Mouse (Mus musculus): ENCODE results near the gene Ltbp4. TPM values are rescaled to one million over a fixed set of nuclear protein-coding genes. Genes with fewer than 3 reads are reported as not detected.

Ltbp4 gene
- polyA plus RNA-seq, 1 experiment = 77.5 TPM

DNA sequence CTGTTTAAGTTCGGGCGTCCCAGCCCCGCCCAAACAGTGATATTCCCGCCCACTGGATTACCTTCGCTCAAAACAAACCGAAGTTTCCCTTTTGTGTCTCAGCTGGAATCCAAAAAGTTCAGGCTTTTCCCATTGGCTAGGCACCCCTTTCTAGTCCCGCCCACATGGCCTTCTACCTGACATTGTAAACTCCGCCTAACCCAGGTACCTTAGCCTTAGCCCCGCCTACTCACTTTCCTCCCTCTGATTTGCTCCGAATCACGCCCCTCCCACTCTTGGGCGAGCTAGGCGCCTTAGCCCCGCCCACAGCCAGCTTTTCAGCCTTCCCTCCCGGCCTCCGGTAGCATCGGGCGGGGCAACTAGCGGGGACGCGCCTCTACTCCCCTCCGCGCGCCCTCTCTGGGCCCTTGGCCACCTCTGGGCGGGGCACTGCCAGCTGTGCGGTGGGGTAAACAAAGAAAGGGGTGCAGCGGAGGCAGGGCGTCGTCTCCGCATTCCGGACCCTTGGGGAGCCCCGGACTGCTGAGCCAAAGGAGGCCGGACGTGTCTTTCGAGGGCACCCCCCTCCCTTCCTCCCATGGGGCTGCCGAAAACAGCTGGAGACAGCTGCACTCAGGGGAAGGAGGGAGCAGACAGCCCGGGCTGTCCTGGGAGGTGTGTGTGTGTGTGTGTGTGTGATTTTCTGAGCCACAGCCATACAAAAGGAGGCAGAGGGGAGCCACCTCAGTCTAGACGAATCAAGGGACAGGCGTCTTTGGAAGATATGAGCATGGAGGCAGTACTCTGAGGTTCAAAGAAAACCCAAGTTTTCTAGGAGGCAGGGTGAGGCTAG is 6.6 kb downstream of the Ltbp4 start:
- no peaks in the 10 kb centered on the region for H3K36me3 ChIP-seq (ENCODE audit: control insufficient read depth, insufficient read depth, low read length)
- H3K27me3 ChIP-seq (ENCODE audit: control insufficient read depth, insufficient read depth, low read length) = peaks cover 29% of the 10 kb centered on the region
- DNase-seq = peak; percentile 85
- H3K4me1 ChIP-seq (replicated peaks; ENCODE audit: control insufficient read depth, insufficient read depth, low read length) = peaks cover 36% of the 10 kb centered on the region
- H3K27ac ChIP-seq (ENCODE audit: control insufficient read depth, insufficient read depth, low read length) = no peak overlapping the region
- under 1% methylated on average over 39 of the region's 39 CpGs for WGBS
- TF ChIP-seq POLR2A (IDR thresholded peaks at IDR 0.05; ENCODE audit: control insufficient read depth, extremely low read depth, insufficient read depth, low read length, poor library complexity) (no peak), CTCF (IDR thresholded peaks at IDR 0.05; ENCODE audit: borderline replicate concordance, control insufficient read depth, extremely low read depth, insufficient read depth, low read length, poor library complexity) (no peak)
- H3K4me3 ChIP-seq (ENCODE audit: control insufficient read depth, insufficient read depth, low read length) = peak overlapping the region; percentile 45

DNA sequence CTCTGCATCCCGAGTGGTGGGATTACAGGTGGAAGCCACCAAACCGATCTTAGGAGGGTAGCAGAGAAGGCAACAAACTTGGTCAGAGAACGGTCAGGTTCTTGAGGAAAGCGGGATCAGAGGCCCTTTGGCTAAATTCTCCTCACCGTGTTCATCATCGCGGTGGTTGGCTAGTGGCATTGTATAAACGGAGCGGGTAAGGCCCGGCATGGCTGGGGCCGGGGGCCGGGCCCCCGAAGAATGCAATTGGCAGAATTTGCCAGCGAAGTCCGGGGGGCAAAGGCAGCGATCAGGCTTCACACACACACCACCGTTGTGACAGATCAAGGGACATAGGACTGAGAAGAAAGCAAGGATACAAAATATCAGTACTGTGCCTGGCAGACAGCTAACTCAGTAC is 7.5 kb downstream of the Ltbp4 start:
- Histone ChIP-seq H3K27me3 (ENCODE audit: control insufficient read depth, insufficient read depth, low read length) (peaks cover 29% of the 10 kb centered on the region), H3K4me1 (replicated peaks; ENCODE audit: control insufficient read depth, insufficient read depth, low read length) (peaks cover 42% of the 10 kb centered on the region), H3K36me3 (ENCODE audit: control insufficient read depth, insufficient read depth, low read length) (no peaks in the 10 kb centered on the region), H3K4me3 (ENCODE audit: control insufficient read depth, insufficient read depth, low read length) (no peak overlapping the region), H3K27ac (ENCODE audit: control insufficient read depth, insufficient read depth, low read length) (no peak overlapping the region)
- WGBS = 26% methylated on average over 17 of the region's 17 CpGs
- DNase-seq = no peak
- TF ChIP-seq CTCF (IDR thresholded peaks at IDR 0.05; ENCODE audit: borderline replicate concordance, control insufficient read depth, extremely low read depth, insufficient read depth, low read length, poor library complexity) = no peak

DNA sequence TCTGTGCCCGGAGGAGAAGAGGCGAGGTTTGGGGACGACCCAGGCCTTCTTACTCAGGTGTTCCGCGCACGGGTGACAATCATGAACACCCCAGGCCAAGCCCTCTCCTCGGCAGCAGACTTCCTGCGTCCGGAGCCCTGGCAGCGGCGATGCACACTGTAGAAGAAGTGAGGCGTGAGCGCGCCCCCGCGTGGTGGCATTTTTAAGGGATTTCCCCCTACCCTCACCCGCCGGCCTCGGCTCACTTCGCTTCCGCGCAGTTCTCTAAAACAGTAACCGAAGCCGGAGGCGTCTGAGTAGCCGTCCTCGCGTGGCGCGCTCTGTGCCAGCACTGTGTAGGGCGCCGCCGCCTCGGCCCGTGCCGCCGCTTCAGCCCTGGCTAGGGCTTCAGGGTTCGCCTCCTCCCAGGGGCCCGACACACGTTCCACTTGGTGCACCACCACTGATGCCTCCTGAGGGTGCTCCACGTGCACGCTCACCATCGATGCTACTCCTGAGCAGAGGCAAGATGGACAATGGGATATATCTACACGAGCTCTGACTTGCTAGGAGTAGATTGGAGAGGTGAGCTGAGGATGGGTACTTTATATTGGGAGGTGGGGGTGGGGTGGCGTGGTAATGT is 8.1 kb downstream of the Ltbp4 start:
- TF ChIP-seq POLR2A (IDR thresholded peaks at IDR 0.05; ENCODE audit: control insufficient read depth, extremely low read depth, insufficient read depth, low read length, poor library complexity) (no peak), CTCF (IDR thresholded peaks at IDR 0.05; ENCODE audit: borderline replicate concordance, control insufficient read depth, extremely low read depth, insufficient read depth, low read length, poor library complexity) (peak; percentile 88)
- Histone ChIP-seq H3K36me3 (ENCODE audit: control insufficient read depth, insufficient read depth, low read length) (no peaks in the 10 kb centered on the region), H3K27me3 (ENCODE audit: control insufficient read depth, insufficient read depth, low read length) (peaks cover 27% of the 10 kb centered on the region), H3K4me3 (ENCODE audit: control insufficient read depth, insufficient read depth, low read length) (0 out of 2 replicates have a peak overlapping the region, but pooled peaks have one; percentile 3), H3K27ac (ENCODE audit: control insufficient read depth, insufficient read depth, low read length) (no peak overlapping the region), H3K4me1 (replicated peaks; ENCODE audit: control insufficient read depth, insufficient read depth, low read length) (peaks cover 42% of the 10 kb centered on the region)
- DNase-seq = peak; percentile 92
- WGBS = 5% methylated on average over 45 of the region's 45 CpGs

DNA sequence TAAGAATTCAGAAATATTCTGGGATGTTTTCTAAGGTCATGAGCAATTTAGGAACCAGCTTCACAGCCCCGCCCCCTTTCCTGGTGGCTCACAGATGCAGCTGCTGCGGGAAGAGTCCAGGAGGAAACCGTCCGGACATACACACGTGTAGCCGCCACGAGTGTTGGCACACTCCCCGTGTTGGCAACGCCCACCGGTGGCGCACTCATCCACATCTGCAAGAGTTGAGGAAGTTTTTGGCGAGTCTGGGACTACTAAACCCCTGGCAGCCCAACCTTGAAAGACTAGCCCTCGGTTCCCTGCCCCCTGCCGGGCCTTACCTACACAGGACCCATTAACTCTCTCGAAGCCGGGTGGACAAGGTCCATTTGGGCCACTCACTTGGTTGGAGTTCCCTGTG is 8.8 kb downstream of the Ltbp4 start:
- Histone ChIP-seq H3K27me3 (ENCODE audit: control insufficient read depth, insufficient read depth, low read length) (peaks cover 22% of the 10 kb centered on the region), H3K27ac (ENCODE audit: control insufficient read depth, insufficient read depth, low read length) (no peak overlapping the region), H3K36me3 (ENCODE audit: control insufficient read depth, insufficient read depth, low read length) (no peaks in the 10 kb centered on the region), H3K4me3 (ENCODE audit: control insufficient read depth, insufficient read depth, low read length) (no peak overlapping the region), H3K4me1 (replicated peaks; ENCODE audit: control insufficient read depth, insufficient read depth, low read length) (peaks cover 42% of the 10 kb centered on the region)
- WGBS = 28% methylated on average over 16 of the region's 16 CpGs
- no peak for DNase-seq
- no peak for TF ChIP-seq CTCF (IDR thresholded peaks at IDR 0.05; ENCODE audit: borderline replicate concordance, control insufficient read depth, extremely low read depth, insufficient read depth, low read length, poor library complexity)
- TF ChIP-seq POLR2A (IDR thresholded peaks at IDR 0.05; ENCODE audit: control insufficient read depth, extremely low read depth, insufficient read depth, low read length, poor library complexity) = no peak

DNA sequence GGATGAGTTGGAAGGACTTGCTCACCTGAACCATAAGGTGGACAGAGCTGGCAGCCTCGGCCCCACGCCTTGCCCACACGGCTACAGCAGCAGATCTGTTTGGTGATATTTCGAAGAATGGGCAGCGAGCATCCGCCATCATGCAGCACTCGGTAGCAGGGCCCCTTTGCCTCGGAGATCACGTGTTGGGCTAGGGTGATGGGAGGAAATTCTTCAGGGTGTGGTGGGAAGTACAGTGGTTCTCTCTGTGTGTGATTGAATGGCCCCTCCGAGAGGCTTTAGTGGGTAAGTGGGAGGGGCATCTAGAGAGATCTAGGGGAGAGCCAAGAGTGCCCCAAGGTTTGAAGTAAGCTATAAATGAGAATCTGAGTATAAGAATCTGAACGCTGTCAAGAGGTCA is 9.3 kb downstream of the Ltbp4 start:
- no peak for TF ChIP-seq POLR2A (IDR thresholded peaks at IDR 0.05; ENCODE audit: control insufficient read depth, extremely low read depth, insufficient read depth, low read length, poor library complexity)
- TF ChIP-seq CTCF (IDR thresholded peaks at IDR 0.05; ENCODE audit: borderline replicate concordance, control insufficient read depth, extremely low read depth, insufficient read depth, low read length, poor library complexity) = no peak
- no peak for DNase-seq
- Histone ChIP-seq H3K27ac (ENCODE audit: control insufficient read depth, insufficient read depth, low read length) (no peak overlapping the region), H3K4me3 (ENCODE audit: control insufficient read depth, insufficient read depth, low read length) (no peak overlapping the region), H3K36me3 (ENCODE audit: control insufficient read depth, insufficient read depth, low read length) (no peaks in the 10 kb centered on the region), H3K27me3 (ENCODE audit: control insufficient read depth, insufficient read depth, low read length) (peaks cover 20% of the 10 kb centered on the region), H3K4me1 (replicated peaks; ENCODE audit: control insufficient read depth, insufficient read depth, low read length) (peaks cover 42% of the 10 kb centered on the region)
- WGBS = 76% methylated on average over 11 of the region's 11 CpGs

DNA sequence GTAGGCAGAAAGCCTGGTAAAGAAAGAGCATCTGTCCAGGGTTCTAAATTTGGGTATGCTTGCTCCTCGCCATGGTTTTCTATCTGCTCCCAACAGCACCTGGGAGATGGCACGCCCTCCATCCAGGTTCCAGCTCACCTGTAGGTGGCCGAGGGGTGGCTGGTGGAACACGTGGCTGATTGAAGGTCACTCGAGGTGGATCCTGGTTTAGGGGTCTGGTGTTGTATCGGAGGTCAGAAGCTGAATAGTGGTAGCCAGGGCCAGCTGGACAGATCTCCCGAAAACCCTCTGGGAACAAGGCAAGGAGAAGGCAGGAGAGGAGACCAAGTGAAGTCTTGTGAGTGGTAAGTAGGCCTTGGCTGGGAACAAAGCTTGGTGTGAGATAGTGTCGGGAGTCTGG is 10.0 kb downstream of the Ltbp4 start:
- no peaks in the 10 kb centered on the region for H3K36me3 ChIP-seq (ENCODE audit: control insufficient read depth, insufficient read depth, low read length)
- DNase-seq = no peak
- no peak overlapping the region for H3K27ac ChIP-seq (ENCODE audit: control insufficient read depth, insufficient read depth, low read length)
- 95% methylated on average over 8 of the region's 8 CpGs for WGBS
- TF ChIP-seq POLR2A (IDR thresholded peaks at IDR 0.05; ENCODE audit: control insufficient read depth, extremely low read depth, insufficient read depth, low read length, poor library complexity) (no peak), CTCF (IDR thresholded peaks at IDR 0.05; ENCODE audit: borderline replicate concordance, control insufficient read depth, extremely low read depth, insufficient read depth, low read length, poor library complexity) (no peak)
- peaks cover 16% of the 10 kb centered on the region for H3K27me3 ChIP-seq (ENCODE audit: control insufficient read depth, insufficient read depth, low read length)
- peaks cover 42% of the 10 kb centered on the region for H3K4me1 ChIP-seq (replicated peaks; ENCODE audit: control insufficient read depth, insufficient read depth, low read length)
- no peak overlapping the region for H3K4me3 ChIP-seq (ENCODE audit: control insufficient read depth, insufficient read depth, low read length)

Data from thymus, adult 2 months (tissue).